ENCODE assay signal across 8 mouse cellular contexts in the genomic region with DNA sequence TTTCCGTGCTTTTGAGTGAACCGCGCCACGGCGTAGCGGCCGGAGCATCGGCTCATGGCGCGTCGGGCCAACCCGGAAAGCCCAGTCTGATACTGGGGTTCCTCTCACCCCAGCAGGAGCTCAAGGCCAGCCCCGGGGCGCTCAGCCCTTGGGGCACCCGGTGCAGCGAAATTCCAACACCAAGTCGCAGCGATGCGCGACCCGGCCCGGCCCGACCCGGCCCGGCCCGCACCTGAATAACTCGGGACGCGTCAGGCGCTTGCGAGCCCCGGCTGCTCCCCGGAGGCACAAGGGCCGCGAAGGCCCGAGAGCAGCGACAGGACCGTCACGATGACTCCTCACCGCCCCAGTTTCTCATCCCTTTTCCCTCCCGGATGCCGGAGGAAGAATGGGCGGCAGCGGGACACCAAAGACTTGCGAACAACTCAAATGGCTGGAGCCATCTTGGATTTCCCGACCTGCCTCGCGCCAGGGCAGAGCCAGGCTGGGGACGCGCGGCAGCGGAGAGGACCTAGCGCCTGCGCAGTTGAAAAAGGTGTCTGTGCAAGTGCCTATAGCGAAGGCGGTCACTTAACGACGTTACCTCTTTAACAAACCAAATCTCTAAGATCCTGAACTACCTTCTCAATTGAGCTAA. TPM values are rescaled to one million over a fixed set of nuclear protein-coding genes. Genes with fewer than 3 reads are reported as not detected.
DNase-seq lines count a peak whose midpoint lies in the region; ATAC-seq lines count a peak whose summit lies in the region.

TSS of gene Anapc1 (minus strand) at position 471 of the 637 bp plus-strand sequence.

- under 1% methylated on average over 58 of the region's 58 CpGs for WGBS in hindbrain, embryonic 12.5 days

- peaks cover 13% of the 10 kb centered on the region for H3K4me1 ChIP-seq in hindbrain, embryonic 12.5 days

- peak within 1 kb of the TSS; percentile 95 for H3K4me3 ChIP-seq in hindbrain, embryonic 12.5 days

- peaks cover 16% of the 10 kb centered on the region for H3K36me3 ChIP-seq in hindbrain, embryonic 12.5 days

- peak; percentile 88 for DNase-seq in Muller cell, postnatal 12 days (ENCODE audit: inconsistent ontology term)
- peak; percentile 89 for DNase-seq in cerebellum, adult 9-11 months
- DNase-seq in frontal cortex, postnatal 10 days (ENCODE audit: low spot score in 2 of 2) = peak; percentile 79 to 84
- peak; percentile 86 to 91 for DNase-seq in layer of hippocampus, postnatal 14 days (ENCODE audit: low spot score in 2 of 2)
- DNase-seq in lung, postnatal 14 days = peak; percentile 89
- DNase-seq in retina, adult 2 months (ENCODE audit: low read depth, low spot score) = peak; percentile 74
- DNase-seq in thymus, postnatal 36 days = peak; percentile 82 to 89

- peak; percentile 97 for ATAC-seq in hindbrain, embryonic 12.5 days (ENCODE audit: low FRiP score)

- peak within 1 kb of the TSS; percentile 67 for H3K4me2 ChIP-seq in hindbrain, embryonic 12.5 days (replicated peaks)

- 0 out of 2 replicates have a peak, but pooled peaks cover 4% of the 10 kb centered on the region for H3K27me3 ChIP-seq in hindbrain, embryonic 12.5 days

- H3K9me3 ChIP-seq in hindbrain, embryonic 12.5 days (replicated peaks) = no peaks in the 10 kb centered on the region

- peak within 1 kb of the TSS; percentile 93 for H3K9ac ChIP-seq in hindbrain, embryonic 12.5 days

- H3K27ac ChIP-seq in hindbrain, embryonic 12.5 days = peak within 1 kb of the TSS; percentile 81

RNA-seq across cellular contexts. Expression of gene Anapc1, which starts in this region (rescaled TPM):
- polyA plus RNA-seq in hindbrain, embryonic 12.5 days (2016; fragmentation: Nextera tagmentation; extraction: Ambion mirVana) = 79.1 and 82.8 TPM in 2 replicates
- 10 to 100 TPM; 70.0 to 70.5 TPM for total RNA-seq in layer of hippocampus, postnatal 14 days (2021)

Comparison
In these comparisons a context has a peak if more than half of its experiments do, and no peak if none do; other contexts are left out.
1. Peak in every context shown above with its lines: DNase-seq, ATAC-seq, H3K4me3 ChIP-seq and H3K27ac ChIP-seq.